Mouse (Mus musculus) lung, postnatal 0 days (tissue): ENCODE data around the gene Cd59b.

ENCODE experiments used
- CTCF ChIP-seq: IDR thresholded peaks from 2 replicates; pipeline ENCODE4 v1.5.1; 2016; ENCODE audit warnings: antibody characterized with exemption, mild to moderate bottlenecking
- EP300 ChIP-seq: IDR thresholded peaks from 2 replicates; pipeline ENCODE4 v1.6.1; 2016; ENCODE audit warnings: antibody characterized with exemption, mild to moderate bottlenecking, control low read depth

GRCm38 (mm10) chr2:104058381-104058780 is 11.3 kb upstream of the Cd59b start:
- TF ChIP-seq CTCF (no peak), EP300 (no peak)
